Mouse (Mus musculus) lung, postnatal 14 days (tissue): ENCODE results near the gene Cir1.

ENCODE experiments used
- DNase-seq: peaks from one replicate; pipeline ENCODE4 v3.0.0; 2021

Gene Cir1

DNA sequence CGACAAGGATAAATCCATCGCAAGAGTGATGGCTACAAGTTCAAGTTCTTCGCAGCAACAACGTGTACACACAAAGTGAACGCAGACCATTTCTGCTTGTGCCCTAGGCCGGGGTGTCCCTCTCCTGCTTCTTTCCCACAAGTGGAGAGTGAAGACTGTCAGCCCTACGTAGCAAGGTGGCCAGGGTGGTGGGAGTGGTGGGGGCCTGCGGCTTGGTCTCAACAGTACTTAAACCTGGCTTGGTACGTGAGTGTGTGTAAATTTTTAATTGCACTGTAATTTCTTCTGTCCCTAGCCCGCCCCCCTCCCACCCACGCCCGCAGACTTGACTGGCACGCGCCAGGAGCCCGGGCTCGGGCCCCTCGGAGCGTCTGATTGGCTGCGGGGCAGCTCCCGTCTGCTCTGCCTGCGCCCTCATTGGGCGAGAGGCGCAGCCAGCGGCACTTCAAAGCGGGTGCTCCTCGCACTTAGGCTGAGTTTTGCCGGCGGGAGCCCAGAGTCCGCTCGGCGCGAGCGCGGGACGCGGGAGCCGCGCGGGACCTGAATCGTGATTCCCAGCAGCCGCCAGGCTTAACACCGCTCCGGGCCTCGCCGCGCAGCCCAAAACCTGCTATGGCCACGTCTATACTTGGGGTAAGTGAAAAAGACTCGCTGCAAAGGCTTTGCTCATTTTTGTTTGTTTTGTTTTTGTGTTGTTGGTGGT, 40.9 kb downstream of the Cir1 start, which contains the start of gene Sp9:
Sp9 (plus strand) TSS at position 467 of the 703 bp plus-strand sequence.
- DNase-seq = no peak

DNA sequence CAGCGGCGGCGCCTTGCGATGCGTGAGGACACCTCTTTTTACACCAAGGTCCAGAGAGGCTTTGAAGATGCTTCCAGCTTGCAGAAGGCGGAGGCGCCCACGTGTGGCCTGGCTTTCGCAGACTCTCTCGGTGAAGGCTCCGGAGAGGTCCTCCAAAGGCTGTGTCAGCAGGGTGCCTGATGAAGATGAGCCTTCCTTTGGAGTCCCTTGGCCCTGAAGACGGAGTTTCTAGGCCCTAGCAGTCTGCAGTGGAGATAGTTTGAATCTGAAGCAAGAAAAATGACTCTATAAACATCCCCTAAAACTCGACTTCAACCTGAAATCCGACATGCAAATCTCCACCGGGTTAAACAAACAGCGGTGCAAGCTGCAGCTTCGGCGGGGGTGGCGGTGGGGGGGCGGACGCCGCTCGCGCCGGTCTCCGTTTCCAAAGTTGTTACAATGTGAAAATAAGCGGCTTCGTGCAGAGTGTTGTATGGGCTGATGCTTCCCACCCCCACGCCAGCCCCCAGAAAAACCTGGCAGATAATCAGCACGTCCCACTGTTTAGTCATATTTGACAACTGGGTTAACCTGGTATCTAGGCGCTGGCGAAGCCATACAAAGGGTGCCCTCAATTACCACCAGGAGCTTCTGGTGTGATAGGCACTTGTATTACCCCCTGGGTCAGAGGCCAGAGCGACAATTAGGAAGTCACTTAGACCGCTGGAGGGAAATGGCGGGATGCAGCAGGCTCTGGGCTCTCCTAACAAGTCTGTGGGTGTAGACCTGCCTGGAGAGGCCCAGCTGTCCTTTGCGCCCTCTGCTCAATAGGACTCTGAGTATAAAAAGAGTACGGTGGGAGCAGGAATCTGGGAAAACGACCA, 41.7 kb downstream of the Cir1 start:
- DNase-seq = no peak

DNA sequence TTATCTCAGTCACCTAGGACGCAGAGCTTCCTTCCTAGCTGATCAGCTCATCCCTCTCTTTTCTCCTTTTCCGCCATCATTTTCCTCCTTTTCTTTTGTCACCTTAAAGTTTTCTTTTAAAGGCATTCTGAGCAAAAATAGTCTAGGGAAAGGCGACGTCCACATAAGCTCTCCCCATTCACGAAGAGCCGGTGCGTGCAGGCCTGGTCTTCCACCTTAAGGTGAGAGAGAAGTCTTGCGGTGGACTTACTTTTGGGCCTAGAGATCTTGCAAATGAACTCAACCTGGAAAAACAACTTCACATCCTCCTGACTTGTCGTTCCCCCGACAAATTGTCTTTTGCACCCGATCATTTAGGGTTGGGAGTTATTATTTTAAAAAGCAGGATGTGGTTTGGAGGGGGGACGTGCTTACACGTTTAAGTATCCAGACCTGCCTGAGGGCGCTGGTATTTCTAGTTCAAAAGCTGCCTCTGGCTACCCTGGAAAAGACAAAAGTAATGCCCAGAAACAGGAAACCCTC, 42.4 kb downstream of the Cir1 start:
- no peak for DNase-seq

DNA sequence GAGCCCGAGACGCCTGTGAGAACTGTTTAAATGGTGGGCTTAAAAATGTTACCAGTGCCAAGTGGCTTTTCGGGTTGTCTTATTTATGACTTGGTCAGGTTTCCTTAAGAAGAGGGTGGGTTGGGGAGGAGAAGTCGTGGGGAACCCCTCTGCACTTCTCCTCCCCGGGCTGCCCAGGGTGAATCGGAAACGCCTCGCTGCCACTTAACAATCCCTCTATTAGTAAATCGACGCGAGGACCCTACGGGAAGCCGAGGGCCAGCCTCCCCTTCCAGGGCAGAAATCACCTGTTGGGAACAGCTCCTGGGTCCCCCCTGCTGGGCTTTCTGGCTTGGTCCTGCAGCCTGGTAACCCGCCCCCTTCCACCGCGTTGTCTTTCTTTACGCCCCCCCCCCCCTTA, 42.8 kb downstream of the Cir1 start:
- DNase-seq = no peak

DNA sequence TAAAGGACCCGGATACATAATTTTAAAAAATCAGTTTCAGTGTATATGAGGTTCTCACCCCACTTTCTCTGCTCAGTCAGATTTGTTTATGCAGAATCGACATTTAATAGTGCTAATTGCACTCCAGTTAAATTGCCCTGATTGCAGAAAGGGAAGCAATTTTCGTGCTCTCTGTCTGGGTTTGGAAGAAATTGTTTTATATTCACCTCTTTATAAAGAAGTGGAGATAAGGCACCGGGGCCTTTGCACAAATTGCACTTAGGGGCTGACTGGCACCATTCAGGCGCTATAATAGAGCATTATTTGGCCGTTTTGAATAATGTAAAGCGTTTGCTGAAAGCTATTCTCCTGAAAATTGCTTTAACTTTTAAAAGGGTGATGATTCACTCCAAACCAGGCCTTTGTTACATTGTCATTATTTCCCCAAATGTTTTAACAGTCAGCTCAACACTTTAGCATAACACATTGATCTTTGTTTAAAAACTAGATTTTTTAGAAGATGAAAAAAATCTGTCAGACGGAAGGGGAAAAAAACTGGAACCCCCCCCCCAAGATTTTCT, 43.6 kb downstream of the Cir1 start:
- DNase-seq = no peak

DNA sequence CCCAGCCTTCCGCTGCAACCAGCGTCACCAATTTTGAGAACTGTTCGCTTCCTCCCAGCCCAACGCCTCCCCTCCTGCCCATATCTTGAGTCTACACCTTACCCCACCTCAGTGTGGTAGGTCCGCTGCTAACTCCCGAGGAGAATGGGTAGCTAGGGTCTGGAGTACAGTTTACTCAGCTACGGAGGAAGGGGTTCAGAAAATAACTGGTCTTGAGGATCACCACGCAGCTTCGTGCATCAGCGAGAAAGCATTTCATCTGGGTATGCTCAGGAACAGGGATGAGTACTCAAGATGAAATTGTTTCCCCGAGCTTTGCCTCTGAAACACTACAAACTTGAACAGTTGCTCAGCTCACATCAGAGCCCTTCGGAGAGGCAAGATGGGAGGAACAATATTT, 44.2 kb downstream of the Cir1 start:
- no peak for DNase-seq

DNA sequence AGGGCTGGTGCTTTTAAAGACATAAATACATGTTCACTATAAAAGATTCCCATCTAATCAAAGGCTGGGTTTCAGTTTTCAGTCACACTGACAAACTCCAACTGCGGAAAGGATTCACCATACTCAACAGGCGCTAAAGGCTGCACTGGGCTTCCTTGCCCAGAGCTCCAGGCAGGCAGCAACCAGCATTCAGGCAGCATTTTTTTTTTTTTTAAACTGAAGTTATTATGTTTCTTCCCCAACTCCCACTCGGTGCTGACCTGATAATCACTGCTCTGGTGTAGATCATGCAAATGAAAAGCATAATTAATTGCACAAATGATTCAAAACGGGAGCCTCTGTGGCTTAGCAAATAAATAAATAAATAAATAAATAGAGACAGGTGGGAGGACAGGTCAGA, 44.7 kb downstream of the Cir1 start:
- no peak for DNase-seq

DNA sequence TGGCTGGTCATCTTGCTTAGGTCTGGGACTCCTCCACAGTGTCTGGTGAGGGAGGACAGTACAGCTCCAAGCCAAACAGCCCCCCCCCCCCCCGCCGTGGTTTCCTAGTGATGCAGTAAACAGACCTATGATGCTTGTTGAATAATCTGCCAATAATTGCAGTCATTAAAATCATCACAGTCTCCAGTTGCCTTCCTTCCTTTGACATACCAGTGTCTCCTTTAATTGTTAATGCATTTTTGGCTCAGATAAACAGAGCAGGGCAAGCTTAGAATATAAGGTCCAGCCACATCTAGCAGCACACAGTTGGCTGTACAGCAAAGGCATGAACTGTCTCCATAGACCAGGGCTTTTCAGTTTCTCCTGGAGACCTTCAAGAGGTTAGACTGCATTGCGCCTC, 45.3 kb downstream of the Cir1 start:
- DNase-seq = no peak

DNA sequence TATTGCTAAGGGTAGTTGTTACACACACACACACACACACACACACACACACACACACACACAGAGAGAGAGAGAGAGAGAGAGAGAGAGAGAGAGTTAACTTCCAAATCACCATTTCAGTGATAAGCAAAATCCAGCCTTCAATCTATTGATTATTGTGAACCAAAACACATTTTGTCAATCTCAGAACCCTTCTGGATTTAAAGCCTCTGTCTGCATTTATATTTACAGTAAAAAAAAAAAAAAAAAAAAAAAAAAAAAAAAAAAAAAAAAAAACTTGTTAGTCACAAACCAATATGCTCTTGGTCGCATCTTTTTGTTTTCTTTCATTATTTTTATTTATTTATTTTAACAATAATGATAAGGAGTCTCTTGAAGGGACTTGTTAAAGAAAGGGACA, 45.9 kb downstream of the Cir1 start:
- DNase-seq = no peak

DNA sequence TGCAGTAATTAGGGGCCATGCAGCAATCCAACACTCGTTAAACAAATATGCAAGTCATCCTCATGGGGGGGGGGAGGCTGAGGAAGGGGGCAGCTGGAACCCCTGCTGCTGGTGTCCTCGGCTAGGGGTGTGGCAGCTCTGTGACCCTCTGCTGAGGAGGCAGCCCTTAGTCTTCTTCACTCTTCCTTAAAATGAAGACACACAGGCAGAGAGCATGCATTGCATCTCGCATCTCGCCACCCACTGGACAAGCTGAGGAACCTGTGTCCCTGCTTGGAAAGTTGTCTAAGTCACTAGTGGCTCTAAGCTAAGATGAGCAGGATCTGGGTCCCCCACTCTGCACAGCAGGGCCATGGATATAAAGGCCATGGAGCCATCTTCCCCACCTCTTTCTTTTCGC, 46.5 kb downstream of the Cir1 start:
- no peak for DNase-seq

DNA sequence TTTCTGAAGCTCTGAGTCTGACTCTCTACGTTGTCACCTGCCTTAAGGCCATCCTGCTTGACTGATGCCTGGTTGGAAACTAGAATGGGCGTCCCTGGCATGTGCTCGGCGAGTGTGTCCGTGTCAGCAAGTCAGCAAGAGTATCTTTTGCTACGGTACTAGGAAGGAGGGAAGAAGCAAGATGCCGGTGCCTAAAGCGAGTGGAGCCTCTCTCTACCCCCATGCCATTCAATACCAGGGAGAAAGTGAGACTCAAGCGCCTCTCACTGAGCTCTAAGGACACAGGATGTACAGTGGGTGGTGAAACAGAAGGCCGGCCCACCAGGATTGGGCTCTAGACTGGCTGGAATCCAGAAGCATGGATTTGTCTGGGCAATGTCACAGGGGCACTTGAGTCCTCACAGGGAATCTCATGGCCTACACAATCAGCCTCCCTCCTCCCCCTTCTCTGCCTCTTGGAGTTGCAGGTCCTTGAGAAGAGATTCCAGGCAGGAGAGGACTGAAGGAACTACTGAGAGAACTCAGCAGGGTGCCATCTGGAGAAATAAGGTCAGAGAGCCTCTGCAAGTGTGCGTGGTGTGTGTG, 47.8 kb downstream of the Cir1 start:
- DNase-seq = no peak

DNA sequence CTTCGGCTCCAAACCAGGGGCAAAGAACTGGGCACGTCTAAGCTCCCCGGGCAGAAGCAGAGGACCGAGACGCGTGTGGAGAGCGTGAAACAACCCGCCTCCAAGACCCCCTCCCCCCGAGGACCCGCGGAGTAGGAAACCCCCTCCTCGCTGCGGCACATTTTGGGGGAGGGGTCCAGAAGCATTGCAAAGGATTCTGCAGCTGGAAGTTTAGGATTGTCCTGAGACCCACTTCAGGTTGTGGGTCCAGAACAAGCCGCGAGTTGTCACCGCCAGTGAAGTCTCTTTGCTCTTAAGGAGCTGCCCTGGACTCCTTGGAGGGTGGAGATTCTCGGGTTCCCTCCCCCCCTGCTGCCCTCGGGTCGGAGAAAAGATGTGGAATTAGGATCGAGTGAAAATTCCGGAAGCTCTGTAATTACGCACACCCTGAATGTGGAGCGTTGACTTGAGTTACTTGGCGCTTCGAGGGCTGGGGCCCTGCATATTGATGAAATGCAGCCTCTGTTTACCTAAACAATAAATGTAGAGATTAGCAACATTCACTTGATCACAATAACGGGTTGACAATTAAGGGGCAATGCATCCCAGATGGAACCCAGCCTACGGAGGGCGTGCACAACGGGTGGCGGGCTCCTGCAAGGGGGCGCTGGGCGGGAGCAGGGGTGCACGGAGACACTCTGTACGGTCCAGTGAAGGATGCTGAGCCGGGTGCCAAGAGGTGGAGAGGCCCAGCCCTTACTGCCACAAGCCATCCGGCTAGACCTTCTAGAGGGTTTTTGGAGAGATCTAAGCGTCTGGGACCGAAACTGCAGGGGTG, 48.5 kb downstream of the Cir1 start:
- DNase-seq = no peak

DNA sequence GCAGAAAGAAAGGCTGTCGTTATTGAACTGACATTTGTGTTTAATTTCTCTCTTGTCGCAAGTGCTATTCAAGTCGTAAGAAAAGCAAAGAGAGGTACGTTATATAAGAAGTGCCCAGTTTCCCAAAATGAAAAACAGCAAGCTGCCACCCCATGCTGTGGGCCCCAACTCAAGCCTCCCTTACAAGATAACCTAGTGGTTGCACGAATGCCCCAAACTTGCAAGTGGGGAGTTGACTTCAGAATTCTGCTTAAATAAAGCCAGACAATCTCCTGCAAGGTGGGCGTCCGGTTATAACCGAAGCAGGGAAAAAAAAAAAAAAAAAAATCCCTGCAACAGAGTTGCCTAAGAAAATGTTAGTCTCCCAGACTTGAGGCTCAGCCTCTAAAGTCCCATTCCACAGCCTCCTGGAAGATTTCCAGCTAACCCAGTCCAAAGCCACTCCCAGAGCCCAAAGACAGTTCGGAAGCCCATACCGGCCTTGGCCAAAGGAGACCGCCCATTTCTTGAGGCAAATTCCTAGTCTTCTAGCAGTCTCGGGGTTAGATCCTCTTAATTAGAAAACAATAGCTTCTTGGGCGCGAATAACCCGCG, 49.2 kb downstream of the Cir1 start:
- no peak for DNase-seq

DNA sequence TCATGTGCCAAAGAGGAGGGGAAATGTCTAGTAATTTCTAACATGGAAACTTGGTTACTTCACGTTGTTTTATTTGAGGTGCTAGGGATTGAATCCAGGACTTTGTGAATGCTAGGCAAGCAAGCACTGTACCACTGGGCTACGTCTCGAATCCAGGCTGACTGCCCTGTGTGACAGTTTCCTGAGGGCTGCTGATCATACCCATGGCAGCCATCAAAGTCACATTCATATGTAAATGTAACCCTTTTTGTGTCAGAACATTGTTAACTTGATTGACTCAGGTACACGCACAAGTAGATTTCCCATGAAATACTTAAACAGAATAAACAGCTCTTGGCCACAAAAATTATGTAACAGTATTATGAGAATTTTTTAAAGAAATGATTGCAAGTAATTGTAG, 63.8 kb downstream of the Cir1 start:
- DNase-seq = no peak

DNA sequence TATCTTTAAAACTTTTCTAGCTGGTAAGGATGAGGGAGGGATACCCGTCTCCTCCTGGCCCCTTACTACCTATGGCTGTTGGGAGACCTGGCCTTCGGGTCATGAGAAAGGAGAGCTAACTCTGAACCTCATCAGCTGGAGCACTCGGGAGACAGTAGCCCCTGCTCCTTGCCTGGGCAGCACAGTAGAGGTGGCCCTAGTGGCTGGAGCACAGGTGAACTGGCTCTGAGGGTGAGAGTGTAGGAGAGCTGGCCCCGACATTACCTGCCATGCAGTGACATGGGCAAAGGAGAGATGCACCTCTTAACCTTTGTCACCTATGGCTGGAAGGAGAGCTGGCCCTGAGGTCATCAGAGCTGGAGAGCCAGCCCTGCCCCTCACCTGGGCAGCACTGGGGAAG, 71.2 kb downstream of the Cir1 start:
- DNase-seq = no peak
